Mouse (Mus musculus) liver, embryonic 15.5 days (tissue): ENCODE data around the gene Ppil1. TPM values are rescaled to one million over a fixed set of nuclear protein-coding genes. Genes with fewer than 3 reads are reported as not detected.

Experiments
- polyA plus RNA-seq: library from polyadenylated mRNA; unstranded; fragments of >200 nt; fragmentation: Nextera tagmentation; extraction: Ambion mirVana; gene quantifications from 2 replicates; pipeline ENCODE4 v1.2.1, GENCODE M21; 2015

Gene Ppil1
- polyA plus RNA-seq, 1 experiment from 2014 or later, result 86.2 TPM

Other genes with a start within 250 kb of the Ppil1 start
- 204 and 215 TPM in 2 replicates for gene Srsf3, start 231.6 kb downstream of the Ppil1 start, polyA plus RNA-seq
- 15.4 and 15.5 TPM in 2 replicates for gene Cdkn1a, start 173.2 kb downstream of the Ppil1 start, polyA plus RNA-seq
- gene Rab44, start 150.0 kb downstream of the Ppil1 start, polyA plus RNA-seq, result 7.8 and 10.0 TPM in 2 replicates
- 0.05 and 0.12 TPM in 2 replicates for gene Cpne5, start 26.0 kb downstream of the Ppil1 start, polyA plus RNA-seq
- gene BC004004, start 4.6 kb upstream of the Ppil1 start, polyA plus RNA-seq, result 62.7 and 69.9 TPM in 2 replicates
- gene Pi16, start 53.5 kb upstream of the Ppil1 start, polyA plus RNA-seq, result 1.9 and 2.4 TPM in 2 replicates
- 59.4 and 74.4 TPM in 2 replicates for gene Mtch1, start 83.7 kb upstream of the Ppil1 start, polyA plus RNA-seq
- 6.5 and 8.4 TPM in 2 replicates for gene Fgd2, start 96.7 kb upstream of the Ppil1 start, polyA plus RNA-seq
- gene Pim1, start 226.6 kb upstream of the Ppil1 start, polyA plus RNA-seq, result 93.3 and 93.5 TPM in 2 replicates